Mouse (Mus musculus) kidney, embryonic 14.5 days (tissue): ENCODE data around the gene Nynrin. TPM values are rescaled to one million over a fixed set of nuclear protein-coding genes. Genes with fewer than 3 reads are reported as not detected.
A peak's percentile ranks its signal among the peaks of the same experiment; 100 is the strongest.

Experiments used
- ATAC-seq: fragments of 200-750 bp; cut with Nextera tagmentation; 2 replicates; pipeline ENCODE4 v1.8.0; 2017; ENCODE audit warnings: moderate number of reproducible peaks, mild to moderate bottlenecking, moderate TSS enrichment, moderate library complexity; ENCODE audit not compliant: low FRiP score, low TSS enrichment
- H3K27ac ChIP-seq: fragments of 300-500 bp; sonication (generic); 2 replicates; pipeline ENCODE4 v1.5.1; 2014; ENCODE audit warnings: low read depth, mild to moderate bottlenecking, low read length, moderate library complexity, mixed read lengths
- H3K27me3 ChIP-seq: fragments of 300-500 bp; sonication (generic); 2 replicates; pipeline ENCODE4 v1.6.1; 2014; ENCODE audit warnings: mild to moderate bottlenecking, low read length; ENCODE audit not compliant: control insufficient read depth, insufficient read depth
- H3K36me3 ChIP-seq: fragments of 300-500 bp; sonication (generic); 2 replicates; pipeline ENCODE4 v1.6.1; 2014; ENCODE audit warnings: low read length, mixed read lengths; ENCODE audit not compliant: control insufficient read depth, insufficient read depth
- H3K4me1 ChIP-seq: fragments of 300-500 bp; sonication (generic); 2 replicates; pipeline ENCODE4 v1.6.1; 2014; ENCODE audit warnings: low read length, mixed read lengths; ENCODE audit not compliant: control insufficient read depth, insufficient read depth
- H3K4me2 ChIP-seq: fragments of 300-500 bp; sonication (generic); replicated peaks from 2 replicates; pipeline ENCODE4 v1.6.1; 2014; ENCODE audit warnings: low read depth, mild to moderate bottlenecking, low read length
- H3K4me3 ChIP-seq: fragments of 300-500 bp; sonication (generic); 2 replicates; pipeline ENCODE4 v1.5.1; 2014; ENCODE audit warnings: mild to moderate bottlenecking, low read length
- H3K9ac ChIP-seq: fragments of 300-500 bp; sonication (generic); 2 replicates; pipeline ENCODE4 v1.6.1; 2014; ENCODE audit warnings: low read depth, mild to moderate bottlenecking, low read length, moderate library complexity
- H3K9me3 ChIP-seq: fragments of 300-500 bp; sonication (generic); 2 replicates; pipeline ENCODE4 v1.6.1; 2016; ENCODE audit warnings: low read length; ENCODE audit not compliant: control insufficient read depth
- WGBS: fragments of 180-500 bp; shearing (Covaris S2); extraction: QIAGEN DNeasy Blood & Tissue Kit; methylation state at CpG from one replicate; pipeline ENCODE4 v1.1.7; 2014; 5-methylcytosine and 5-hydroxymethylcytosine counted together
- polyA plus RNA-seq: library from polyadenylated mRNA; unstranded; fragments of >200 nt; fragmentation: Nextera tagmentation; extraction: Ambion mirVana; gene quantifications from 2 replicates; pipeline ENCODE4 v1.2.1, GENCODE M21; 2014

Gene Nynrin
- 11.0 and 15.6 TPM in 2 replicates for polyA plus RNA-seq

DNA sequence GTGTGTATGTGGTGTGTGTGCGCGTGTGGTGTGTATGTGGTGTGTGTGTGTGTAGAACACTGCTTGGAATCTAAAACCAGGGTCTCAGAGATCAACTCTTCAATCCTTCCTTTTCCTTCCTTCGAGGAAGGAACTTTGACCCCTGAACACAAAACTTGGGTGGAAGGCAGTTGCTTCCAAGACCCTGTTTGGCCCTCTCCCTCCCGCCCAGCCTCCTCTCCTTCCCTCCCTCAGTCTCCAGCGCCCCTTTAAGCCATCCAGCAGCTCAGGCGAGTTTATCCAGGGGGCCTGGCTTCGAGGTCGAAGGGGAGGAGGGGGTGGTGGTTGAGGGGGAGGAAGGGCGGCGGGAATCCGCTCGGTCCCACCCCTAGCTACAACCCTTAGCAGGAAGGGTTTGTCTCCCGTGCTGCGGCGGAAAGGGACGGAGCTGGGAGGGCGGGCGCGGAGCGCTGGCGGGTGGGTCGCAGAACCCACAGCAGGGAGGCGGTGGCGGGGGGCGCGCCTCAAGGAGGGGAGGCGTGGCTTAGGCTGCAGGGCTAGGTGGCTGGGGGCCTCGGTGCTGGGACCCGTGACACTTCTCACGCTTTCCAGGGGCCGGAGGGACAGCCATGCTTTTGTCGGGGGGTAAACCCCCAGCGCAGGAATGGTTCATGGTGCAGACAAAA, at the start of gene Nynrin:
TSS of gene Nynrin (plus strand) at position 390 of the 665 bp plus-strand sequence.
- Histone ChIP-seq H3K9me3 (no peaks in the 10 kb centered on the region), H3K27me3 (no peaks in the 10 kb centered on the region), H3K4me2 (peak within 1 kb of the TSS; percentile 73), H3K36me3 (0 out of 2 replicates have a peak, but pooled peaks cover 3% of the 10 kb centered on the region), H3K27ac (peak within 1 kb of the TSS; percentile 97), H3K4me1 (peaks cover 36% of the 10 kb centered on the region), H3K4me3 (peak within 1 kb of the TSS; percentile 66), H3K9ac (peak within 1 kb of the TSS; percentile 81)
- under 1% methylated on average over 31 of the region's 33 CpGs for WGBS
- ATAC-seq: peak; percentile 90

DNA sequence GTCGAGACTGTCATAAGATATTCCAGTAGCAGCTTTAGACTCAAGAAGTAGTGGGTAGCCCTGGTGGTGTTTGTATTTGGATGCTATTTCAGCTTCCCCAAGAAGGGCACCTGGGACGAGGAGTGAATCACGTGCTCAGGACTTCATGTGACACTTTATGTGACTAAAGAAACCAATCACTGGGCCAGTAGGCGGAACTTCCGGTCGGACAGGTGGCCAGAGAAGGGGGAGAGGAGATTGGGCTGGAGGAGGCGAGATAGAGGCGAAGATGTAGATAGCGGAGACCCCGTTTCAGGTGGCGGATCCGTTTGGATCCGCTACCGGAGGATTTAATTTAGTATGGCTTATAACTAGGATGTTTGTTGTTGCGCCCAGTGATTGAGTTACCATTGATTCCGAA, 38.9 kb upstream of the Nynrin start:
- Histone ChIP-seq H3K9ac (peak overlapping the region; percentile 52; the same call in 1 of the 2 replicates), H3K9me3 (no peaks in the 10 kb centered on the region), H3K4me2 (peak overlapping the region; percentile 68), H3K27ac (no peak overlapping the region), H3K27me3 (no peaks in the 10 kb centered on the region), H3K4me1 (no peaks in the 10 kb centered on the region), H3K36me3 (no peaks in the 10 kb centered on the region), H3K4me3 (peak overlapping the region; percentile 48)
- 24% methylated on average over 16 of the region's 16 CpGs for WGBS
- peak; percentile 68; the same call in 1 of the 2 replicates for ATAC-seq

DNA sequence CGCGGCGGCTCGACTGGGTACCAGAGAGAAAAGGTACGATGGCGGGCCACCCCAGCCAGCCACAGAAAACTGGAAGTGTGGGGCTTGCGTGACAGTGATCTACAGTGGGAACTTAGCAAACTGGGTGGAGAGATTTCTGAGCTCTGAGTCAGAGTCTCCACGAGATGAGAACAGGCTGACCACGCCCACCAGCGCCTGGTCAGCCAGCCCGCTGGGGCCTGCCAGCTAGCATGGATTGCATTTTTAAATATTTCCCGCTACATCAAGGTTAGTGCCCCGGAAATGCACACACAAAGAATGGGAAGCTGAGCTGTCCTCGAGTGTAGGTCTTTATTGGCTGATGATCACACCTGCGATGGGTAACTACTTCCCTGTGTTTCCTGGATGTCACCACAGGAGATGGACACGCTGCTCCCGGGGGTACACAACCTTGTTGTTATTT, 38.5 kb upstream of the Nynrin start:
- no peak overlapping the region for H3K27ac ChIP-seq
- no peaks in the 10 kb centered on the region for H3K4me1 ChIP-seq
- peak; percentile 81 for ATAC-seq
- 31% methylated on average over 17 of the region's 17 CpGs for WGBS
- H3K27me3 ChIP-seq: no peaks in the 10 kb centered on the region
- no peaks in the 10 kb centered on the region for H3K36me3 ChIP-seq
- no peaks in the 10 kb centered on the region for H3K9me3 ChIP-seq
- peak overlapping the region; percentile 48 for H3K4me3 ChIP-seq
- H3K4me2 ChIP-seq: peak overlapping the region; percentile 68
- peak overlapping the region; percentile 52; the same call in 1 of the 2 replicates for H3K9ac ChIP-seq

DNA sequence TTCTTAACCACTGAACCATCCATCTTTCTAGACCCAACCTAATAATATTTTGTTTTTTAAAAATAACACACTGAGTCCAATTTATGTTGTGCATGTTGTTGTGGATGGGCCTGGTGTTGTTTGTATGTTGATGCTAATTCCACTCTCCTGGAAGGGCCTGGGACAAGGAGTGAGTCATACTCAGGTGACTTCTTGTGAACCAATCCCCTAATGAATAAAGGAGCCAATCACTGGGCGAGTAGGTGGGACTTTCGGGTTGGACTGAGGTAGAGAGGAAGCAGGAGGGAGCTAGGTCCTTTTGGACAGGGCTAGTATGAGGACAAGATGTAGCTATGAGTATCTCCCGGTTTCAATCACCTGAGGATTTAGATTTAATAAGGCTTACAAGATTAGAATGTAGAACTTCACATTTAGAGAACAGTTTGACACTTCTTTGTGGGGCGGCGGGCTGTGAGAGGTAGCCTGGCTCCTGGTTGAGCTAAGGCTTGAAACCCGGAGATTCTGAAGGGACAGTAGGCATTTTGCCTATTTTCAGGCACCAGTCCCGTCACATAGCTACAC, 33.9 kb upstream of the Nynrin start:
- Histone ChIP-seq H3K4me1 (0 out of 2 replicates have a peak, but pooled peaks cover 4% of the 10 kb centered on the region), H3K36me3 (no peaks in the 10 kb centered on the region), H3K27me3 (no peaks in the 10 kb centered on the region), H3K9me3 (no peaks in the 10 kb centered on the region), H3K27ac (no peak overlapping the region), H3K4me2 (no peak overlapping the region), H3K9ac (no peak overlapping the region), H3K4me3 (no peak overlapping the region)
- no peak for ATAC-seq
- 82% methylated on average over 7 of the region's 7 CpGs for WGBS

DNA sequence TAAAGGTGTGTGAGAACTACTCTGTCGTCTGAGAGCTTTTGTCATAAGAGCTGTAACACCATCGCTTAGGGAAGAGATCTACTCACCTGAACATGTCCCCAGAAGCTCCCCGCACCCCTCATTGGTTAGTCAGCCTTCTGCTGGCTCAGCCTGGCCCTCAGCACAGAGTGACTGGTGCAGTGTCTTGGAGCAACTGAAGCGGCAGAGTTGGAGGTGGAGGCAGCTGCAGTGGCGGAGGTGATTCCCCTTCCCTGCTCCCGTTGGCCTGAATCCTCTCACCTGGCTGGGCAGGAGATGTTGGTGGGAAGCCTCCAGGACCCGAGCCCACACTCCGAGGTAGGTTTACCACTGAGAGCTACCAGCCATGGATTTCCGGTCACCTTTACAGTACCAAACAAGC, 33.2 kb upstream of the Nynrin start:
- 89% methylated on average over 9 of the region's 9 CpGs for WGBS
- H3K4me2 ChIP-seq: no peak overlapping the region
- ATAC-seq: no peak
- no peaks in the 10 kb centered on the region for H3K9me3 ChIP-seq
- H3K36me3 ChIP-seq: no peaks in the 10 kb centered on the region
- H3K4me3 ChIP-seq: no peak overlapping the region
- H3K9ac ChIP-seq: no peak overlapping the region
- 0 out of 2 replicates have a peak, but pooled peaks cover 4% of the 10 kb centered on the region for H3K4me1 ChIP-seq
- no peak overlapping the region for H3K27ac ChIP-seq
- H3K27me3 ChIP-seq: no peaks in the 10 kb centered on the region

DNA sequence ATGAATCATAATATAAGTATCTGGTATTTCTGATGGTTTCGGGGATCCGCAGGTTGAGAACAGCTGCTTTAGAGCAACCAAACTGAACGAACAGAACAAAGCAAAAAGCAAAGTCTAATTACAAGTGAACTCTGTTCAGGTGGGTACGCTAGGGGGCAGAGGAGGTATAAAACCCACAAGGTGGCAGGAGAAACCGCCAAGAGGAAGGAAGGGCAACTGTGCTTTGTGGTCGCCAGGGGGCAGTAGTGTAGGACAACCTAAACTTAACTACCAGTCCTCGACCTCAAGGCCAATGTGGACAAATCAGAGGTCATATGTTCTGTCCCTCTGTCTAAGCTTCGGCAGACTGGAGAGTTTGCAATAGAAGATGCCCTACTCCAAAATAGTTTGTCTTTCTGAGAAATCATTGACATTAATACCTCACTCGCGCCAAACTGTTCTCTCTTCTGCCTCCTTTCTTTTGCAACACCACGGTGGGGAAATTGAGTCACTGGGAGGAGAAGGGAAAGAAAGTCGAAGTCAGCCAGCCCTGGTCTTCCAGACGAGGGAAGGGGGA, 31.3 kb upstream of the Nynrin start:
- WGBS: 5% methylated on average over 13 of the region's 13 CpGs
- H3K4me2 ChIP-seq: peak overlapping the region; percentile 81
- no peaks in the 10 kb centered on the region for H3K27me3 ChIP-seq
- H3K27ac ChIP-seq: peak overlapping the region; percentile 97
- no peaks in the 10 kb centered on the region; the same call in 1 of the 2 replicates for H3K36me3 ChIP-seq
- H3K4me1 ChIP-seq: peaks cover 15% of the 10 kb centered on the region
- H3K4me3 ChIP-seq: peak overlapping the region; percentile 83
- peak overlapping the region; percentile 80; the same call in 1 of the 2 replicates for H3K9ac ChIP-seq
- H3K9me3 ChIP-seq: no peaks in the 10 kb centered on the region
- no peak for ATAC-seq

DNA sequence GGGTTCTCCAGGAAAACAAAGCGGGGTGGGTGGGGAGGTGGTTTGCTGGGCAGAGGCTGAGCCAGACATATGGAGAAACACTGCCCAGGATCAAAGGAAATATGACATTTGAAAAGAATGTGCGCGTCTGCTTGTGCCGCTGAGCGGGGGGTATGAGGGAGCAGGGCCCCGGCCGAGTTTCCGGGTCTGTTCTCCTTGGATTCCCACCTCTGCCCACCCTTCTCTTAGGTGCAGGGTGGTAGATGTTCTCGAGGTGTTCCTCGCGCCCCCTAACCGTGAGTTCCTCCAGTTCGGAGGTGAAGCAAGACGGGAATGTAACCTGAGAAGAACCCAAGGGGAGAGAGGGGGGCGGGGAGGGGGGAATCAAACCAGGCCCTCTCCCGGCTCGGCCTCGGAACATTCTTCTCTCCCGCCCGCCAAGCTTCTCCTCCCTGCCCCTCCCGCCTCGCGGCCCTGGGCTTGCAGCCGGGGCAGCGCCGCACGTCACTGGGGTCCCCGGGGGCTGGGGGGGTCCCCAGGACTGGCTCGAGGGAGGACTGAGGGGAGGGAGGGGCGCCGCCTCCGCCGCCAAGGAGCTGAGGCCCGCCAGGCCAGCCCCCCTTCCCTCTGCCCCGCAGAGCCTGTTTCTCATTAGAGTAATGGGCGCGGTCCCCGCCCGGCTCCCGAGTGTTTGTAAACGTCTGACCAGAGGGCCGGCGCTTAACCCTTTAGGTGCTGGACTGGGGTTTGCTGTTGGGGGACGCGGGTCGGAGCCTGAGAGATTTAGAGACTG, 30.6 kb upstream of the Nynrin start, which contains the start of gene Nfatc4:
TSS of gene Nfatc4 (plus strand) at position 154 of the 772 bp plus-strand sequence.
- H3K4me1 ChIP-seq: peaks cover 18% of the 10 kb centered on the region
- H3K9me3 ChIP-seq: no peaks in the 10 kb centered on the region
- no peaks in the 10 kb centered on the region; the same call in 1 of the 2 replicates for H3K36me3 ChIP-seq
- H3K27me3 ChIP-seq: no peaks in the 10 kb centered on the region
- 1% methylated on average over 31 of the region's 46 CpGs for WGBS
- H3K9ac ChIP-seq: peak within 1 kb of the TSS; percentile 80
- H3K4me3 ChIP-seq: peak within 1 kb of the TSS; percentile 83
- peak within 1 kb of the TSS; percentile 97 for H3K27ac ChIP-seq
- peak; percentile 90 for ATAC-seq
- peak within 1 kb of the TSS; percentile 81 for H3K4me2 ChIP-seq

DNA sequence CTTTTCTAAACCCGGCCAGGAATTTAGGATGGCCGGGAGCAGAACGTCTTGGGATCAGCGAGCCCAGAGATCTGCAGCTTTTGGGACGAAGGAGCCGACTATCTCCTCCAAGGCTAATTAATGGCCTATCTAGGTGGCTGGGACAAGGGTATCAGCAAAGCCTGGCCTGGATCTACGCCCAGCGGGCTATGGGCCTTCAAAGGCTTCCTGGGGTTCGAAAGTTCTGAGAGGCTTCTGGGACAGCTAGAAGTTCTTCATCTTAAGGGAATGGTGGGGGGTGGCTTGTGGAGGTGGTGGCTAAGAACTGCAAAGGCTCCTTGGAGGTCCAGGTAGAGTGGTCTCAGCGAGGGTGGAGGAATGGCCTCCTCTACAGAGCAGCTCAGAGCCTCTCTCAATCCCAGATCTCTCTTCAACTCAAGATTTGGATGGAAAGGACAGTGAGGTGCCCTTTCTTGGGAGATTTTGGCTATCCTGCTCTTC, 29.8 kb upstream of the Nynrin start:
- peaks cover 26% of the 10 kb centered on the region for H3K4me1 ChIP-seq

More for the DNA sequence above, 29.8 kb upstream of the Nynrin start:
- Histone ChIP-seq H3K27me3 (no peaks in the 10 kb centered on the region), H3K4me3 (peak overlapping the region; percentile 83), H3K36me3 (peaks cover 4% of the 10 kb centered on the region), H3K4me2 (peak overlapping the region; percentile 81), H3K9me3 (no peaks in the 10 kb centered on the region), H3K9ac (peak overlapping the region; percentile 80; the same call in 1 of the 2 replicates), H3K27ac (peak overlapping the region; percentile 97)
- WGBS: 0% methylated on average over 10 of the region's 10 CpGs
- ATAC-seq: peak; percentile 5; the same call in 1 of the 2 replicates
